Mouse (Mus musculus) adipocyte (in vitro differentiated cells): ENCODE data around the gene Ywhag.

ENCODE experiments used
- DNase-seq: peaks from one replicate; pipeline ENCODE4 v3.0.0-alpha.2; 2016; ENCODE audit warnings: low spot score

Gene Ywhag

DNA sequence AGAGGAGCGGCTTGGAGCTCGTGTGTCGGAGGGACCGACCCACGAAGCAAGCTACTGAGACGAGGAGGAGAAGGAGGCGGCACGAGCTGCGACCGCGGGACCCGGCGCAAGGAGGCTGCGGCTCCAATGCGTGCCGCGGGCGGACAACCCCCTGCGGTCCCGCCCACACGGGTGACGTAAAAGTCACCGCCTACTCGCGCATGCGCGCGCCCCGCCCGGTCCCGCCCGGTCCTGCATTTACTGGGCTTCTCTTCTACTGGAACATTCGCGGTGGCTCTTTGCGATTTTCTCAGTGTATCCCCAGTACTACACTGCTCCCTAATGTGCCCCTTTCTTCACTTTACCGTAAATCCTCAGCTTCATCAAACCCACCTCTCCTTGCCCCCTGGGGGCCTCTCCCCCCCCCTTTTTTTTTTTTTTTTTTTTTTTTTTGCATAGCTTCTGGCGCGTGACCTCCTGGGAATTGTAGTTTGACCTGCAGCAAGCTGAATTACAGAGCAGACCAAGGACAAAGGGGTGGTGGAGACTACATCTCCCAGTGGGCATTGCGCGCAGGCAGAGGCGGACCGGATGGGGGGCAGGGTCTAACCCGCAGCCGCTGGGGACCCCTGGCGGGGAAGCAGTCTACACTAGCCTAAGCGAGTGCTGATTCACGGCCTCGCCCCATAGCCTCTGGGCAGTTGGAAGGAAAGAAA is at the start of gene Ywhag:
TSS of gene Ywhag (minus strand) at position 136 of the 695 bp plus-strand sequence.
- peak; percentile 97 for DNase-seq

DNA sequence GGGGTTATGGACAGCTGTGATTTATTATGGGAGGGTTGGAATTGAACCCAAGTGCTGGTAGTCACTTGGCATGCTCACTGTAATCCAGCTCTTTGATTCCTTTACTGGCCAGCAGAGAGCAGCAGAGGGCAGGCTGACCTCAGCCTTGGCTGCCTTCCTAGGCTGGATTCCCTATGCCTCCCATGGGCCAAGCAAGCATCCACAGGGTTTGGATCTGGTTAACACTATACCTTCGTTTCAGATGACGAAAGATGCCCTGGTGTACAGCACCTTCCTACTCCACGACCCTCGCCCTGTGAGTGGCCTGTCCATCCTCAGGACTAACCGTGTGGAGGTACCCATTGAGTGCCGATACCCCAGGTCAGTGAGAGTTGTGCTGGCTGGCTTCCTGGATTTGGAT is 48.0 kb upstream of the Ywhag start:
- DNase-seq, result peak; percentile 91

GRCm38 (mm10) chr5:135979904-135980303 is 45.5 kb upstream of the Ywhag start, which contains the start of gene Zp3:
TSS of gene Zp3 (plus strand) at chr5:135980099.
- DNase-seq, result no peak

GRCm38 (mm10) chr5:135979381-135979780 is 45.0 kb upstream of the Ywhag start:
- DNase-seq, result no peak

- no peak for DNase-seq
These were observed 41.7 kb upstream of the Ywhag start for GRCm38 (mm10) chr5:135975893-135976668.

GRCm38 (mm10) chr5:135974365-135974764 is 39.9 kb upstream of the Ywhag start, which contains the start of gene Ssc4d:
TSS of gene Ssc4d (minus strand) at chr5:135974531.
- no peak for DNase-seq

DNA sequence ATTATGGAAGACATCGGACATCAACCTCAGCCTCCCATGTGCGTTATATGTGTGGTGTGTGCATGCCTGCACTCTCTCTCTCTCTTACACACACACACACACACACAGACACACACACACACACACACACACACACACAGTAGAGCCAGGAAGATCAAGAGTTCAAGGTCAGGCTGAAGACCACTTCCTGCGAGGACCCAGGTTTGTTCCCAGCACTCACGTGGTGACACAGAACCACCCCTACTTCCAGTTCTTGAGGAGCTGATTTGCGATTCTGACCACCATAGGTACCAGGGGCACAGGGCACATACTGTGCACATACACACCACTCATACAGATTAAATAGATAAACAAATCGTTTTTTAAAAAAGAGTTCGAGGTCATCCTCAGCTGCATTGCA is 37.5 kb upstream of the Ywhag start:
- no peak for DNase-seq

DNA sequence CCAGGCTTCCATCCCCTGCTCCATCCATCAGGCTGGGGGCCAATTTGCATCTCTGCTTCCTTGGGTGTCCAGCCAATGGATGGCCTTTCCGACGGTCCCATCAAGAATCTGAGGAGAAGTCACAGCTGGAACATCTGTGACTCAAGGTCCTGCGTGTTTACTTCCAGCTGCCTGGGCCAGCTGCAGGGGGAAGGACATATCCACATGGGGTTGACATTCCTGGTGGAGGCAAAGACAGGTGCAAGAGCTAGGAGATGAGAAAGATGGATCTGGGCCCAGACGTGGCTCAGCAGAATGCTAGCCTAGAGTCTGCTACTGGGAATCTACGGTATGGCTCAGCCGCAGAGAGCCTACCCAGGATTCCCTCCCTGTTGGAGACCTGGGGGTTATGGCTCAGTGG is 35.8 kb upstream of the Ywhag start:
- no peak for DNase-seq

DNA sequence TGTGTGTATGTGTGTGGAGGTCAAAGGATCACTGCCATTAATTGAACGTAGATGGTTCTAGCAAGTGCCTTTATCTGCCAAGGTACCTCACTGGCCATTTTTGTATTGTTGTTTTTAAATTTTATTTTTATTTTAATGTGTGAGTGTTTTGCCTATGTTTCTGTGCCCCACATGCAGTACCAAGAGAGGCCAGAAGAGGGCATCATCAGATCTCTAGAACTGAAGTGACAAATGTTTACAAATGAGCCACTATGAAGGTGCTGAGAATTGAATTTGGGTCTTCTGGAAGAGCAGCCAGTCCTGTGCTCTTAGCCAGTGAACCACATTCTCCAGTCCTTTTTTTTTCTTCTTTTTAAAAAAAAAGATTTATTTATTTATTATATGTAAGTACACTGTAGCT is 34.4 kb upstream of the Ywhag start:
- DNase-seq, result peak; percentile 66

- DNase-seq, result no peak
These were observed 32.5 kb upstream of the Ywhag start for GRCm38 (mm10) chr5:135966866-135967265.

DNA sequence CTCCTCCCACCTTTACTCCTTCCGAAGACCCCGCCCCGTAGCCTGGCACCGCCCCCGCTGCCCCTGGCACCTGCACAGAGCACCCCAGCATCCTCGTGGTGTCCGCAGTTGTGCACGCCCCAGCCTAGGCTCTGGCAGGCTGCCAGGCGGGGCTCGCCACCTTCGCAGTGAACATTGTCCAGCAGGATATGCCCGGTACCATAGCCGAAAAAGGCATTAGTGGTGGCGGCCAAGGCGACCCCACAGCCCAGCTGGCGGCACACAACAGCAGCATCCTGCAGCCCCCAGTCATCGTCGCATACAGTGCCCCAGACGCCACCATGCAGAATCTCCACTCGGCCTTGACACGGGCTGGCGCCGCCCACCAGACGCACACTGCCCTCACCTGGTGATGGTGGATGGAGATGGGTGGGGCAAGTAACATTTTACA is 31.1 kb upstream of the Ywhag start:
- no peak for DNase-seq

- peak; percentile 45 for DNase-seq
These were observed 28.8 kb upstream of the Ywhag start for GRCm38 (mm10) chr5:135963280-135963627.

GRCm38 (mm10) chr5:135962492-135963279 is 28.3 kb upstream of the Ywhag start:
- DNase-seq, result peak; percentile 100

DNA sequence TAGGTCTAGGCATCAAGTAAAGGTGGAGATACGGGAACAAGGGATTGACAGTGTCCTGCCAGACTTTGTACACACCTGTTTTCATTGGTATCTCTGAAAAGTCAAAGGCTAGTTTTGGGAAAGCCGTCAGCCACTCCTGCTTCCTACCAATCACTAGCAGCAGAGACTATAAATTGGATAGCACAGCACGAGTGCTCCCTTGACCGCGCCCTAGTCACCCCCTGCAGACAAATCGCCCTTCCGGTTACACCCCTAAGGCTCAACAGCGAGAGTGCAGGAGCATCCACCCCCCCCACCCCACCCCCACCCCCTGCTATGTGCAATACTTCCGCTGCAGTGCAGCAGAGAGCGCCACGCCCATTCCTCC is 27.7 kb upstream of the Ywhag start:
- DNase-seq, result no peak

- DNase-seq, result no peak
These were observed 26.7 kb upstream of the Ywhag start for GRCm38 (mm10) chr5:135960909-135961635.

- DNase-seq, result peak; percentile 63
These were observed 25.5 kb upstream of the Ywhag start for GRCm38 (mm10) chr5:135959911-135960310.

- no peak for DNase-seq
These were observed 24.0 kb upstream of the Ywhag start for GRCm38 (mm10) chr5:135958367-135958766.

GRCm38 (mm10) chr5:135957207-135957974 is 23.0 kb upstream of the Ywhag start:
- peak; percentile 98 for DNase-seq

GRCm38 (mm10) chr5:135956300-135957206 is 22.1 kb upstream of the Ywhag start:
- DNase-seq, result peak; percentile 30

DNA sequence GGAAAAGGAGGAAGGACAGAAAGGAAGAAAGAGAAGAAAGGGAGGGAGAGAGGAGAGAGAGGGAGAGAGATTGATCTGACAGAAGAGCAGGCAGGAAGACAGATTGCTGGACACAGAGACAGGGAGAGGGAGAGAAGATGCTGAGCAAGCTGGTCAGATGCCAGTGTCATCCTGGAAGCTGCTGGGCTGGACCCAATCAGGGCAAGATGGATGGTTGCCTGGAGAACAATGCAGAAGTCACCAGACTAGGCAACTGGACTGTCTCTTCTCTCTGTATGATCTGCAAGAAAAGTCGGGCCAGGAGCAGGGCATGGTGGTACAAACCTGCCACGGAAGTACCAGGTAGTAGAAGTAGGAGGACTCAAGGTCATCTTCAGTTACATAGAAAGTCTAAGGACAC is 18.4 kb upstream of the Ywhag start:
- DNase-seq, result peak; percentile 75
